Mouse (Mus musculus) brain, embryonic 18.5 days (tissue): ENCODE measurements around the gene Cdc42se1.

Experiments
- DNase-seq: peaks from one replicate; pipeline ENCODE4 v3.0.0-alpha.2; 2012; ENCODE audit warnings: low read depth, low spot score

The Cdc42se1 gene

GRCm38 (mm10) chr3:95250361-95250760, 21.8 kb downstream of the Cdc42se1 start:
- DNase-seq = no peak

- DNase-seq = no peak
Observed at GRCm38 (mm10) chr3:95250783-95251424, 22.4 kb downstream of the Cdc42se1 start, which contains the start of gene Bnipl. Bnipl (minus strand) TSS chr3:95251193.

- DNase-seq = no peak
Observed at GRCm38 (mm10) chr3:95256931-95257330, 28.4 kb downstream of the Cdc42se1 start.

- DNase-seq = no peak
Observed at GRCm38 (mm10) chr3:95261975-95262374, 33.4 kb downstream of the Cdc42se1 start.

- no peak for DNase-seq
Observed at GRCm38 (mm10) chr3:95263089-95263739, 34.7 kb downstream of the Cdc42se1 start.

GRCm38 (mm10) chr3:95264724-95265123, 36.2 kb downstream of the Cdc42se1 start:
- no peak for DNase-seq

GRCm38 (mm10) chr3:95266052-95266451, 37.5 kb downstream of the Cdc42se1 start:
- no peak for DNase-seq

- no peak for DNase-seq
Observed at GRCm38 (mm10) chr3:95267855-95268254, 39.3 kb downstream of the Cdc42se1 start.

GRCm38 (mm10) chr3:95269789-95270188, 41.3 kb downstream of the Cdc42se1 start:
- no peak for DNase-seq

GRCm38 (mm10) chr3:95270766-95271364, 42.3 kb downstream of the Cdc42se1 start:
- no peak for DNase-seq

- DNase-seq = no peak
Observed at GRCm38 (mm10) chr3:95273471-95273870, 44.9 kb downstream of the Cdc42se1 start.

- DNase-seq = no peak
Observed at GRCm38 (mm10) chr3:95274453-95274852, 45.9 kb downstream of the Cdc42se1 start.

- DNase-seq = no peak
Observed at GRCm38 (mm10) chr3:95275161-95275560, 46.6 kb downstream of the Cdc42se1 start.

- DNase-seq = no peak
Observed at GRCm38 (mm10) chr3:95276428-95276934, 47.9 kb downstream of the Cdc42se1 start.

GRCm38 (mm10) chr3:95277149-95277551, 48.6 kb downstream of the Cdc42se1 start:
- DNase-seq = no peak

- DNase-seq = no peak
Observed at GRCm38 (mm10) chr3:95280747-95281146, 52.2 kb downstream of the Cdc42se1 start.

GRCm38 (mm10) chr3:95281216-95282126, 52.9 kb downstream of the Cdc42se1 start, which contains the start of the genes Mindy1 and Prune1:
Mindy1 (plus strand) TSS chr3:95281345.
Prune1 (minus strand) TSS chr3:95282076.
- peak; percentile 95 for DNase-seq

- no peak for DNase-seq
Observed at GRCm38 (mm10) chr3:95282381-95282864, 53.9 kb downstream of the Cdc42se1 start.

- no peak for DNase-seq
Observed at GRCm38 (mm10) chr3:95282865-95283588, 54.5 kb downstream of the Cdc42se1 start.

- no peak for DNase-seq
Observed at GRCm38 (mm10) chr3:95283589-95283941, 55.0 kb downstream of the Cdc42se1 start.

- DNase-seq = no peak
Observed at GRCm38 (mm10) chr3:95284062-95284461, 55.5 kb downstream of the Cdc42se1 start.
